Mouse (Mus musculus) kidney, embryonic 16.5 days (tissue): Measurements from ENCODE around the gene Gramd1b. TPM values are rescaled to one million over a fixed set of nuclear protein-coding genes. Genes with fewer than 3 reads are reported as not detected.

Experiments used
- ATAC-seq: fragments of 200-750 bp; cut with Nextera tagmentation; 2 replicates; pipeline ENCODE4 v1.8.0; 2017; ENCODE audit warnings: moderate TSS enrichment; ENCODE audit not compliant: low FRiP score, low TSS enrichment
- H3K27ac ChIP-seq: fragments of 300-500 bp; sonication (generic); 2 replicates; pipeline ENCODE4 v1.5.1; 2014; ENCODE audit warnings: low read length
- H3K27me3 ChIP-seq: fragments of 300-500 bp; sonication (generic); 2 replicates; pipeline ENCODE4 v1.6.1; 2014; ENCODE audit warnings: low read length, control low read depth, mixed read lengths; ENCODE audit not compliant: insufficient read depth
- H3K36me3 ChIP-seq: fragments of 300-500 bp; sonication (generic); 2 replicates; pipeline ENCODE4 v1.6.1; 2014; ENCODE audit warnings: low read length, control low read depth, mixed read lengths; ENCODE audit not compliant: insufficient read depth
- H3K4me1 ChIP-seq: fragments of 300-500 bp; sonication (generic); 2 replicates; pipeline ENCODE4 v1.6.1; 2014; ENCODE audit warnings: low read length, control low read depth, mixed read lengths; ENCODE audit not compliant: insufficient read depth
- H3K4me2 ChIP-seq: fragments of 300-500 bp; sonication (generic); replicated peaks from 2 replicates; pipeline ENCODE4 v1.6.1; 2014; ENCODE audit warnings: low read depth, low read length
- H3K4me3 ChIP-seq: fragments of 300-500 bp; sonication (generic); 2 replicates; pipeline ENCODE4 v1.5.1; 2014; ENCODE audit warnings: mild to moderate bottlenecking, low read length
- H3K9ac ChIP-seq: fragments of 300-500 bp; sonication (generic); replicated peaks from 2 replicates; pipeline ENCODE4 v1.6.1; 2014; ENCODE audit warnings: low read length
- H3K9me3 ChIP-seq: fragments of 300-500 bp; sonication (generic); 2 replicates; pipeline ENCODE4 v1.6.1; 2016; ENCODE audit warnings: low read length, control low read depth
- WGBS: fragments of 180-500 bp; shearing (Covaris S2); extraction: QIAGEN DNeasy Blood & Tissue Kit; methylation state at CpG from one replicate; pipeline ENCODE4 v1.1.7; 2014; 5-methylcytosine and 5-hydroxymethylcytosine counted together
- polyA plus RNA-seq: library from polyadenylated mRNA; unstranded; fragments of >200 nt; fragmentation: Nextera tagmentation; extraction: Ambion mirVana; gene quantifications from 2 replicates; pipeline ENCODE4 v1.2.1, GENCODE M21; 2015

Gene Gramd1b
- polyA plus RNA-seq, 1 experiment from 2014 or later, result 11.0 TPM

- Histone ChIP-seq H3K9me3 (no peaks in the 10 kb centered on the region), H3K27ac (no peak overlapping the region), H3K4me1 (peaks cover 4% of the 10 kb centered on the region; the same call in 1 of the 2 replicates)
Observed at GRCm38 (mm10) chr9:40418803-40419202, 112.4 kb downstream of the Gramd1b start.

GRCm38 (mm10) chr9:40416150-40416549 is 115.0 kb downstream of the Gramd1b start:
- no peak overlapping the region for H3K4me2 ChIP-seq
- ATAC-seq, result no peak
- H3K9me3 ChIP-seq, result no peaks in the 10 kb centered on the region
- 84% methylated on average over 7 of the region's 7 CpGs for WGBS
- no peaks in the 10 kb centered on the region for H3K27me3 ChIP-seq
- H3K9ac ChIP-seq, result no peak overlapping the region
- 0 out of 2 replicates have a peak, but pooled peaks cover 4% of the 10 kb centered on the region for H3K4me1 ChIP-seq
- H3K27ac ChIP-seq, result no peak overlapping the region
- H3K36me3 ChIP-seq, result no peaks in the 10 kb centered on the region
- no peak overlapping the region for H3K4me3 ChIP-seq

More at GRCm38 (mm10) chr9:40418803-40419202, 112.4 kb downstream of the Gramd1b start:
- no peaks in the 10 kb centered on the region for H3K36me3 ChIP-seq
- ATAC-seq, result no peak
- no peak overlapping the region for H3K4me2 ChIP-seq
- no peaks in the 10 kb centered on the region for H3K27me3 ChIP-seq
- H3K4me3 ChIP-seq, result no peak overlapping the region
- 92% methylated on average over 5 of the region's 5 CpGs for WGBS
- H3K9ac ChIP-seq, result no peak overlapping the region

GRCm38 (mm10) chr9:40414904-40415766 is 116.0 kb downstream of the Gramd1b start:
- peak overlapping the region; percentile 74 for H3K9ac ChIP-seq
- 35% methylated on average over 18 of the region's 18 CpGs for WGBS
- H3K4me1 ChIP-seq, result 0 out of 2 replicates have a peak, but pooled peaks cover 4% of the 10 kb centered on the region
- H3K4me2 ChIP-seq, result peak overlapping the region; percentile 84
- H3K27ac ChIP-seq, result peak overlapping the region; percentile 41; the same call in 1 of the 2 replicates
- peak overlapping the region; percentile 63 for H3K4me3 ChIP-seq
- peak; percentile 46; the same call in 1 of the 2 replicates for ATAC-seq
- no peaks in the 10 kb centered on the region for H3K9me3 ChIP-seq
- no peaks in the 10 kb centered on the region for H3K27me3 ChIP-seq
- H3K36me3 ChIP-seq, result no peaks in the 10 kb centered on the region

- H3K9me3 ChIP-seq, result no peaks in the 10 kb centered on the region
- H3K4me3 ChIP-seq, result peak overlapping the region; percentile 63
- no peaks in the 10 kb centered on the region for H3K36me3 ChIP-seq
- peak overlapping the region; percentile 74 for H3K9ac ChIP-seq
- H3K27ac ChIP-seq, result peak overlapping the region; percentile 41; the same call in 1 of the 2 replicates
- WGBS, result under 1% methylated on average over 15 of the region's 15 CpGs
- H3K4me2 ChIP-seq, result peak overlapping the region; percentile 84
- ATAC-seq, result peak; percentile 81; the same call in 1 of the 2 replicates
- H3K27me3 ChIP-seq, result no peaks in the 10 kb centered on the region
- 0 out of 2 replicates have a peak, but pooled peaks cover 4% of the 10 kb centered on the region for H3K4me1 ChIP-seq
Observed at GRCm38 (mm10) chr9:40414498-40414903, 116.7 kb downstream of the Gramd1b start.

- Histone ChIP-seq H3K9me3 (no peaks in the 10 kb centered on the region), H3K4me2 (no peak overlapping the region), H3K9ac (no peak overlapping the region), H3K4me1 (peaks cover 9% of the 10 kb centered on the region; the same call in 1 of the 2 replicates), H3K36me3 (no peaks in the 10 kb centered on the region), H3K27ac (no peak overlapping the region), H3K27me3 (no peaks in the 10 kb centered on the region), H3K4me3 (no peak overlapping the region)
- no peak for ATAC-seq
- WGBS, result 92% methylated on average over 4 of the region's 4 CpGs
Observed at GRCm38 (mm10) chr9:40413601-40414000, 117.6 kb downstream of the Gramd1b start.

- H3K9me3 ChIP-seq, result no peaks in the 10 kb centered on the region
- H3K36me3 ChIP-seq, result no peaks in the 10 kb centered on the region
- H3K4me1 ChIP-seq, result peaks cover 14% of the 10 kb centered on the region
- no peak for ATAC-seq
- H3K27me3 ChIP-seq, result no peaks in the 10 kb centered on the region
- no peak overlapping the region for H3K9ac ChIP-seq
- no peak overlapping the region for H3K4me3 ChIP-seq
- WGBS, result 89% methylated on average over 14 of the region's 14 CpGs
- no peak overlapping the region for H3K4me2 ChIP-seq
- H3K27ac ChIP-seq, result no peak overlapping the region
Observed at GRCm38 (mm10) chr9:40412931-40413330, 118.3 kb downstream of the Gramd1b start.

- H3K27ac ChIP-seq, result no peak overlapping the region
- H3K36me3 ChIP-seq, result no peaks in the 10 kb centered on the region
- H3K9ac ChIP-seq, result no peak overlapping the region
- H3K27me3 ChIP-seq, result no peaks in the 10 kb centered on the region
- peaks cover 18% of the 10 kb centered on the region for H3K4me1 ChIP-seq
- 66% methylated on average over 4 of the region's 4 CpGs for WGBS
- H3K4me3 ChIP-seq, result no peak overlapping the region
- H3K4me2 ChIP-seq, result no peak overlapping the region
- no peaks in the 10 kb centered on the region for H3K9me3 ChIP-seq
- ATAC-seq, result no peak
Observed at GRCm38 (mm10) chr9:40412246-40412645, 118.9 kb downstream of the Gramd1b start.

- Histone ChIP-seq H3K27ac (no peak overlapping the region), H3K4me1 (peaks cover 31% of the 10 kb centered on the region), H3K27me3 (no peaks in the 10 kb centered on the region), H3K4me2 (no peak overlapping the region), H3K4me3 (no peak overlapping the region), H3K9me3 (no peaks in the 10 kb centered on the region), H3K9ac (no peak overlapping the region), H3K36me3 (no peaks in the 10 kb centered on the region)
- ATAC-seq, result no peak
- 91% methylated on average over 3 of the region's 3 CpGs for WGBS
Observed at GRCm38 (mm10) chr9:40410895-40411294, 120.3 kb downstream of the Gramd1b start.

GRCm38 (mm10) chr9:40409071-40409470 is 122.1 kb downstream of the Gramd1b start:
- Histone ChIP-seq H3K36me3 (no peaks in the 10 kb centered on the region), H3K27me3 (no peaks in the 10 kb centered on the region), H3K27ac (peak overlapping the region; percentile 27), H3K9ac (no peak overlapping the region), H3K9me3 (no peaks in the 10 kb centered on the region), H3K4me3 (no peak overlapping the region), H3K4me1 (peaks cover 36% of the 10 kb centered on the region), H3K4me2 (no peak overlapping the region)
- 34% methylated on average over 2 of the region's 2 CpGs for WGBS
- no peak for ATAC-seq

- no peak overlapping the region for H3K9ac ChIP-seq
- 17% methylated on average over 3 of the region's 3 CpGs for WGBS
- no peaks in the 10 kb centered on the region for H3K27me3 ChIP-seq
- H3K9me3 ChIP-seq, result no peaks in the 10 kb centered on the region
- H3K4me1 ChIP-seq, result peaks cover 35% of the 10 kb centered on the region
- peak overlapping the region; percentile 84 for H3K27ac ChIP-seq
- no peaks in the 10 kb centered on the region for H3K36me3 ChIP-seq
- H3K4me3 ChIP-seq, result no peak overlapping the region
- no peak for ATAC-seq
- no peak overlapping the region for H3K4me2 ChIP-seq
Observed at GRCm38 (mm10) chr9:40408415-40408814, 122.8 kb downstream of the Gramd1b start.
